Mouse (Mus musculus) heart, postnatal 4 days (tissue): ENCODE measurements around the gene Trim7. TPM values are rescaled to one million over a fixed set of nuclear protein-coding genes. Genes with fewer than 3 reads are reported as not detected.
"Not testable (repeated sequence)": the region's sequence is repeated elsewhere in the genome, so short reads cannot be mapped to it uniquely, and the experiment has no call there.

ENCODE experiments used
- DNase-seq: peaks from one replicate; pipeline ENCODE4 v3.0.0; 2021
- total RNA-seq, 2 experiments: library from RNA; stranded (reverse); gene quantifications; 2 replicates each; pipeline ENCODE4 v1.2.3; 2021

Trim7 gene
- total RNA-seq, 2 experiments from 2014 or later: 5.3 to 5.5 TPM

- DNase-seq: no peak
These were observed 22.0 kb upstream of the Trim7 start for GRCm38 (mm10) chr11:48803988-48804387.

- DNase-seq: no peak
These were observed 21.0 kb upstream of the Trim7 start for GRCm38 (mm10) chr11:48804922-48805321.

- DNase-seq: no peak
These were observed 18.9 kb upstream of the Trim7 start for GRCm38 (mm10) chr11:48806856-48807562.

- DNase-seq: no peak
These were observed 18.2 kb upstream of the Trim7 start for GRCm38 (mm10) chr11:48807563-48808303.

DNA sequence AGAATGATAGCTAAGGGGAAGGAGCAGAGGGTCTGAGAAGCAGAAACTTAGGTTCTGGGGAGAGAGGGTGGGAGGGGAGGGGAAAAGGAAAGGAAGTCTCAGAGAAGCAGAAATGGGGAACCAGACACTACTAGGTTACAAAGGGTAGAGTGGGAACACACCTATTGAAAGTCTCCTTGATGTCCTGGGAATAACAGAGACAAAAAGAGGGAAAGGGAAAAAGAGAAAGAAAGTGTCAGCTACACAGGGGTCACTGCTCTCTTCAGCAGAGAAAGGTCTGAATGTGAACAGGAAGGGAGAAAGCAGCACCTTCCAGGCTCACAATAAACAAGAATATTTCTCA lies 17.7 kb upstream of the Trim7 start:
- DNase-seq: no peak

GRCm38 (mm10) chr11:48808737-48809433 lies 17.1 kb upstream of the Trim7 start:
- peak; percentile 67 for DNase-seq

DNA sequence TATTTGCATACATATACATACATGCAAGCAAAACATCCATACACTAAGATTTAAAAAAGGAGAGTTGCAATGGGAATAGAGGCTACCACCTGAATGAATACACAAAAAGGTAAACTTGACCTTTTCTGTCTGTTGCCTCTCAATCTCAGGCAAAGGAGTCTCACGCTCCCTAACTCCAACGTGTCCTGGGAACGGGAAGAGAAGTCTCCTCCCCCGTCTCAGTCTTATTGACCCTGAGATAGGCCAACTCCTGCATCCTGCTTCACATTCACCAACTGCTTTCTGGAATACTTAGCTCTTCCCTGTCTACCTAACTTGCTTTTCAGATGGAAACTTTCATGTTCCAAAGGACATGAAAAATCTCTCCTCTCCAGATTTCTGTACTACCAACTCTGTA lies 16.5 kb upstream of the Trim7 start:
- no peak for DNase-seq

- DNase-seq: no peak
These were observed 15.8 kb upstream of the Trim7 start for GRCm38 (mm10) chr11:48810142-48810541.

DNA sequence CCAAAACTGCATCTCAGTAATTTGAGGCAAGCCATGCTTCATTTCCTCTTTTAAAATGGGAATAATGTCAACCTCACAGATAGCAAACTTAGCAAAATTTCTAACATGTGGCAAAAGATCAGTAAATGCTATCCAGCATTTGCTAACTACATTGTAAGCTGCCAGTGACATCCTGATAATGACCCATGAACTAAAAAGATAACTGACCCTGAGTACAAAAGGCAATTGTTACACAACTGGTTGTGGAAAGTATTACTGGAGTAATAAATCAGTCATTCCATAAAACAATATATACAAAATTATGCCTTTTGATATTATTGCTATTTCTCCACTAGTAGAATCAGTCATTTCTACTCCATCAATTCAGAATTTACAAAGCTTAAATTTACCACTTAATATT lies 12.2 kb upstream of the Trim7 start:
- DNase-seq: no peak

DNA sequence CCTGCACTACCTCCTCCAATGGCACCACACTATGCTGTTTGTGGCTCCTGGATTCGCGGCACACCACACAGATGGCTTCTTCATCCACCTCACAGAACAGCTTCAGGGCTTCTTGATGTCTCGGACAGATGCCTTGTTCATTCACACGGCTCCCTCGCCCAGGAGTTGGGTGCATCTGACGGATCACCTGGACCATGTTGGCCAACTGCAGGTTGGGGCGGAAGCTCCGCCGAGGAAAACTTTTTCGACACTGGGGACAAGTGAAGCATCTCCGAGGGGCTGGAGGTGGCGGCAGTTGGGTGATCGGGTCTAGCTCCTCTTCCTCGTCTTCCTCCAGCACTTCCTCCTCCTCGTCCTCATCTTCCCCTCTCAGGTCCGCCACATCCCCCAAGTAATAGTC lies 10.1 kb upstream of the Trim7 start:
- DNase-seq: no peak

DNA sequence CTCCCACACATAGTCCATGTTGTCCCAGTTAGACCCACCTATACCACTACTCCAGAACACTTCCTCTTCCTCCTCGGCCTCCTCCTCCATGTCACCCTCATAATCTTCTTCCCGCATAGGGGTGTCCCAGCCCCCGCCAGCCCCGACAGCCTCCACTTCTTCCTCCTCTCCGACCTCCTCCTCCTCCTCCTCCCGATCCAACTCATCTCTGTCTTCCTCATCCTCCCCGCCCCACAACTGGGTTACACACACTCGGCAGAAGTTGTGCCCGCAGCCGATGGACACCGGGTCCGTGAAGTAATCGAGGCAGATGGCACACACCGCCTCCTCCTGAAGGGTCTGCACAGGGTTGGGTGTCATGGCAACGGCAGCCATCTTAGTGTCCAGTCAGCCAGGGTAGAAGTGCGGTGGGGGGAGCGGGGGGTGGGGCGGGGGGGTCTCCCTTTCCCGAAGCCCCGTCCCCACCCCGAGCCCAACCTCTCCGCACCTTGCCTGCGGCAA lies 9.6 kb upstream of the Trim7 start:
- peak; percentile 52 for DNase-seq

DNA sequence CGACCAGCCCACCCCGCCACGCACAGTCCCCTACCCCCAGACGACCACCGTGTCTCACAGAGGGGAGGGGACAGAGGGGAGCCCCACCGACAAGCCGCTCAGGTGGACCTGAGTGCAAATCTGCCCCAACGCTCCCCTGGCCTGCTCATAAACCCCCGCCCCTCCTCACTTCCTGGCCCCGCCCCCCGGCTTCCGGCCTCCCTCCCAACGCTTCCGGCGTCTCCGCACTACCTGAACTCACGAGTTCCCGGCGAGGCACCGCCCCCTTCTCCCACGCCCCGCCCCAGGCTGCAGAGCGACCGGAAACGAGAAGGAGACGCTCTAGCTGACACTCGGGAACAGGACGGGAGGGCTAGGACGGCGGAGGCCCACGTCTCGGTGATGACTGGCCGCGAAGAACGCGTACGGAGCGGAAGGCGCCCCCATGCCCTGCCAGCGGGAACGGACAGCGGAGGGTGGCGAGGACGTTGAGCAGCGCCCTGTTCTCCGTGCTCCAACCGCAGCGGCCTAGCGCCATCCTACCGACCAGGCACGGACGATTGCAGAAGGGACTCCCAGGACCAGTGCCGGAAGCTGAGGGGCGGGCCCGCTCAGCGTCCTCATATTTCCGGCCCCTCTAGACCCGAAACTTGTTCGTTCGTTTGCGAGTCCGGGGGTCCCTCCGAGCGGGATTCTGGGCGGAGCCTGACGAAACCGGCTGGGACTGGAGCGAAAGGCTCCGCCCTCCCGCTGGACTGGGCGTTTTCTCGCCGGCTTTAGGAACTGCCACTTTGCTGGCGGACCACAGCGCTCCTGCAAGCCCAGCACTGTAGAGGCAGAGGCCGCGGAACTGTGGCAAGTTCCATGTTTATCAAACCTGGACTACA lies 8.9 kb upstream of the Trim7 start, which contains the start of gene Trim41:
Gene Trim41, minus strand, starts transcription at position 554 of the 866 bp plus-strand sequence.
- peak; percentile 99 for DNase-seq

DNA sequence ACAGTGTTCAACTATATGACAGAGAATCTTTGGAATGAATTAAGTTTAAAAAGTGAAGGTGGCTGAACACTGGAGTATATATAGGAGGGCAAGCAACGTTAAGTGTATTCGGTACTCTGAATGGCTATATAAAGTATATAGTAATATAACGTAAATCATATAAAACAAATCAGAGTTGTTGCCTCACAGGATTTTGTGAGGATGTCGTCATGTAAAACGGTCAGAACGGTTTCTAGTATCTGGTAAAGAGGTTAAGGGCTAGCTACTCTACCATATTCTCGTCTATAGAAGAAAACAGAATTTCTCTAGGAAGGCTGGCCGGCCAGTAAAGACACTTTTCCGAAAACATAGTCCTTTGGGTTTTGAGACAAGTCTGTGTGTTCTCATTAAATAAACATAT lies 8.1 kb upstream of the Trim7 start:
- no peak for DNase-seq

GRCm38 (mm10) chr11:48818346-48818745 lies 7.6 kb upstream of the Trim7 start:
- peak; percentile 86 for DNase-seq

- no peak for DNase-seq
These were observed 6.2 kb upstream of the Trim7 start for GRCm38 (mm10) chr11:48819614-48820307.

DNA sequence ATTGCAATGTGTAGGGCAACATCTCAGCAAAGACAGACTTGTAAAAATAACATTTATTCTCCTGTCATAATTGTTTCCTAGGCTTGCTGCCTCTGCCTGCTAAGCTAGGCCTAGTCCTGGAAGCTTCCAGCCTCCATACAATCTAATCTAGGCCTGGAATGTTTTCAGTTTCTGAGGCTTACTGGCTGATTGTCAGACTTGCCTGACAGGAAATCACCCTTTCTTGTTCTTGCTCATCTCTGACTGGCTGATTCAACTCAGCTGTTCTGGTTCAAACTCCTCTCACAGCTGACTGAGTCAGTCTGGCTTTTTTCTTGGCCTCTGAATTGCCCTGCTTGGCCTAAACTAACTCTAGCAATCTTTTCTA lies 5.6 kb upstream of the Trim7 start:
- no peak for DNase-seq

DNA sequence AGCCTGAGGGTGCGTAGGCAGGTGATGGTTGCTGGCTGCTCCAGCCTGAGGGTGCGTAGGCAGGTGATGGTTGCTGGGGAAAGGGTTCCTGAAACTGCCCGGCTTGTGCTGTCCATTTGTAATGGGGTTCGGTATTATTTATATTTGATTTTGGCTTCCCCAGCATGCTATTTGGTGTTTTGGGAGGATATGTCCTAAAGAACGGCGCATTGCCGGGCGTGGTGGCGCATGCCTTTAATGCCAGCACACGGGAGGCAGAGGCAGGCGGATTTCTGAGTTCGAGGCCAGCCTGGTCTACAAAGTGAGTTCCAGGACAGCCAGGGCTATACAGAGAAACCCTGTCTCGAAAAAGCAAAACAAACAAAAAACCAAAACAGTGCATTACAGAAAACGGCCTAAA lies 4.6 kb upstream of the Trim7 start:
- DNase-seq: not testable (repeated sequence)

DNA sequence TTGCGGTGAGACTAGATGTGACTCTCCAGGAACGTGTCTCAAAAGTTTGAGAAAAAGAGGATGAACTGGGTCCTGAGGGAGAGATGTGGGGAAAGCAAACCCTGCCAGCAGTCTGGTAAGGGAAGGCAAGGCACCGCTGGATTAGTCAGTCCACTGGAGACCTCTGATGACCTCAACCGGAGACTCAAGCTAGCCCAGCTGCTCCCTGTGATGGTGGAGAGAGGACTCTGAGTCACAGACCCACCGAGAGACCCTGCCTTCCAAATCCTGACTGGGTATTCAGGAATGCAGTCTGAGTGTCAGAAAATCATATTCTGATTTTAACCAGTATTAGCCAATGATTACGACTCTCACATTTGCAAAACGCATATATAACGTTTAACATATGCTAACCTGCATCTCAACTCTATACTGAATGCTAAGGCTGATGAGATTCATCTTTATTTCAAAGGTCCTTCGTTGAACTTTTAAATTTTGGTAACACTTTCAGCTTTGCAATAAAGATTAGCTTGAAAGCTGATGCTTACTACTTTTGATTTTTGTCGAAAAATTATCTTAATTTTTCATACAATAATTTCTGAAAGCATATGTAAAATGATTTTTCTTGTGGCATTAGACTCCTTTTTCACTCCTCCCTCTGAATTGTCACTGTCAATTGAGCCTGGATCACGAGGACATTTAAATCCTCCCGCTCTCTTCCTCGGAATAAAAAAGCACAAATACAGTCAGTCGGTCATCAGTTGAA lies 3.0 kb upstream of the Trim7 start:
- DNase-seq: no peak

DNA sequence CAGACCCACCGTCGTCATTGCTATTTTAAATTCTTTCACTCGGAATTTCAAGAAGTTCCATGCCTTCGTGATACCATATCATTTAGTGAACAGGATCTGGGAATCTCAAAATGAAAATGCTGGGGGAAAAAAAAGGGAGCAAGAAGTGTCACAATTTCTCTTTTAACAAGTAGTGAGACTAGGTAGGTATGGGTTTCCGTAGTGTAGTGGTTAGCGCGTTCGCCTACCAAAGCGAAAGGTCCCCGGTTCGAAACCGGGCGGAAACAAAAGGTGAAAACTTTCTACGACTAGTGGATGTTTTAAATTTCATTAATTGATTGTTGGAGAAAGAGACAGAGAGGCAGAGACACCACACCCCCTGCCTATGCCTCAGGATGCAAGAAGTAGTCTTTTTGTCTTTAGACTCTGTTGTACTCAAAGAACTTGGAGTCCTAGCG lies 2.4 kb upstream of the Trim7 start:
- peak; percentile 70 for DNase-seq

GRCm38 (mm10) chr11:48824311-48824830 lies 1.6 kb upstream of the Trim7 start:
- no peak for DNase-seq

GRCm38 (mm10) chr11:48826752-48827096 lies 784 bp downstream of the Trim7 start:
- DNase-seq: no peak
